Mouse (Mus musculus) neutrophil, adult 5-6 weeks (primary cell): Measurements from ENCODE around the gene Tie1. TPM values are rescaled to one million over a fixed set of nuclear protein-coding genes. Genes with fewer than 3 reads are reported as not detected.
A peak's percentile ranks its signal among the peaks of the same experiment; 100 is the strongest.
"Not testable (repeated sequence)": the region's sequence is repeated elsewhere in the genome, so short reads cannot be mapped to it uniquely, and the experiment has no call there.

ENCODE experiments used
- ATAC-seq: fragments of 151-379, 151-347 bp; 2 replicates; pipeline ENCODE4 v1.8.0; 2017; ENCODE audit warnings: mild to moderate bottlenecking, moderate TSS enrichment; ENCODE audit not compliant: insufficient number of reproducible peaks, poor library complexity, low FRiP score, severe bottlenecking; ENCODE audit errors: extremely low read depth
- total RNA-seq: library from RNA; stranded (forward); fragments of 200-1000 nt; gene quantifications from 2 replicates; pipeline ENCODE4 v1.2.3, GENCODE M21; 2017

Tie1 gene
- total RNA-seq = not detected in 2 replicates

DNA sequence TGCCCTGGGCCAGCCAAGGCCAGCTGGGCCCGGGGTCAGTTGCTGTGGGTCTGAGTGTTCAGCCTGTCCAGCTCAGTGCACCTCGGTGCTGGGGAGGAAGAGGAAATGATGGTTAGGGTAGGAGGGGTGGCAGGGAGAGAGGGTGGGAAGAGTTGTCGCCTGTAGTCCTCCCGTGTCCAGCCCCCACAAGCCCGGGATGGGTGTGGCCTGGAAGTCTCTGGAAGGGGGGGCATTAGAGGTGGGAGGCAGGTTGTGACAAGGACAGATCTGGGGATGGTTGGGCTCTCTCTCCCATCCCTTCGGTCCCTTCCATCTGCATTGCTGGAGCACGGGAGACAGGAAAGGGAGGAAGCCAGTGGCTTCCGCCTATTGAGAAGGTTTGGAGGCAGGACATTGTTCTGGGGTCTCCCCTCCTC is at the start of gene Tie1:
Gene Tie1, minus strand, starts transcription at position 345 of the 416 bp plus-strand sequence.
- ATAC-seq = peak; percentile 23; the same call in 1 of the 2 replicates

DNA sequence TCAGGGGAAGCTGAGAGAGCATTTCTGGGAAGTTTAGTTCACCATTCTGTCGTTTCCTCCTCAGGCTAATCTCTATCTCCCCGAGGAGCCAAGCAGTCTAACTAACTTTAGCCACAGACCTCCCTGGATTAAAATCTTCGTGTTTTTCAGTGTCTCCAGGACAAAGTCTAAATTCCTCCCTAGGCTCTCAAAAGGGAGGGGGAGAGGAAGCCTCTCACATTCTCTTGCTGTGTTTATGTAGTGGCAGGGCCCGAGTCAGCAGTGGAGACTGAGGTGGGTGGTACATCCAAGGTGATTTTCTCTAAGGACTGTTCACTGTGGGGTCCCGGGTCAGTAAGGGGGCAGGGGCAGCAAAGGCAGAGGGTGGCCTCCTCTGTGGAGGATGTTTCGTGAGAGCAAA is 47.9 kb upstream of the Tie1 start:
- no peak for ATAC-seq

DNA sequence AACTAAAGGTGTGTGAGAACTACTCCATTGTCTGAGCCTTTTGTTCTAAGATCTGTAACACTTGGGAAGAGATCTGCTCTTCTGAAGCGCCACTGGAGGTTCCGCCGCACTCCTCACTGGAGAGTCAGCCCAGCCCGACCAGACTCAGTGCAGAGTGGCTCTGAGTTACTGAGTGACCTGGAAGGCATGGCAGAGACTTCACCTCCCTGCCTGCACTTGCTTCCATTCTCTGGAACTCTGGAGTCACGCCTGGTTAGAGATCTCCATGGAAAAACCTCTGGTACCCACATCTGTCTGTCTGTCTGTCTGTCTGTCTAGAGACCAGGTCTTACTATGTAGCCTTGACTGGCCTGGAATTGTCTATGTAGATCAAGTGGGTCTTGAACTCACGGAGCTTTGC is 45.7 kb upstream of the Tie1 start:
- ATAC-seq = no peak

DNA sequence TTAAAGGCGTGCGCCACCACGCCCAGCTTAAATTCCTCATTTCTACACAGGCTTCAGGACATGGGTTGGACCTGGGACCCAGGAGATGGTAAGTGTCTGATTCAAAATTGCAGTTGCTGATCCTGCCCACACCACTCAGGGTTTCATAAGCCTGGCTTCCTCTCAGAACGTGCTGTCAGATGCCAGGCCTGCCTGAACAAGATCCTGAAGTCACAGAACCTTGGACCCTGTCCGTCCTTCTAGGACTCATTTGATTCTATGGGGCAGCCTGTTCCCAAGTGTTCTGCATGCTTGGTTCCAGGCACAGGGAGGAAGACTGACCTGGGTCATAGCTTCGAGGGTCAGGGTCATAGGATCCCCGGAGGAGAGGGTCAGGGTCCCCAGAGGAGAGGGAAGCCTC is 43.7 kb upstream of the Tie1 start:
- ATAC-seq = no peak

DNA sequence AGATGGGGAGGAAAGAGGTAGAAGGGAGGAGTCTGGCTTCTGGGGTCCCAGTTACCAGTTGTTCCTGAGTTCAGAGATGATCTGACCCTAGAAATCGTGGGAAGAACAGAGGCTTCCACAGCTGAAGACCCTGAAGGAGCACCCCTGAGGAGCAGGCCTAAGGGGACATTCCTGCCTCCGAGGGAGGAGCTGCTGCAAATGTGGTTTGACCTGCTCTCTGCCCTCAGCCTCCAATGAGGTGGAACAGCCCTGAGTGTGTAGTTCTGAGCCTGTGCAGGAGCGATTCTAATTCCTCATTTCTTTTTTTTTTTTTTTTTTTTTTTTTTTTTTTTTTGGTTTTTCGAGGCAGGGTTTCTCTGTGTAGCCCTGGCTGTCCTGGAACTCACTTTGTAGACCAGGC is 43.3 kb upstream of the Tie1 start:
- ATAC-seq = no peak

DNA sequence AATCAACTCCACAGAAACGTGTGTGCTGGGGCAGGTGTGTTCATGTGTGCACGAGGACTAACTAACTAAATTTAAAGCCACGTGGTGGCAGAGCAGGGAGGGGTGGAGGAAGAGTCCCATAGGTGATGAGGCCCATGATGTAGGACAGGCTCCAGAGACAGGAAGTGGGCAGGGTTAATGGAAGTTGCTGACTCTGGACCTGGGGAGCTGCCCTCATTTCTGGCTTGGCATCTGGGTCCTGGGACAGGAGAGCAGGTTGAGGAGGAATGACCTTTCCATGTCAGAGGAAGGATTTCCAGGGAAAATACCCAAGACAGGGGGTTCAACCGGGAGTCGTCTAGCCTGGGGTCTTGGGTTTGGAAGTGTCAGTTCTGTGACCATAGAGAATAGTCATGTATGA is 42.8 kb upstream of the Tie1 start:
- ATAC-seq = no peak

DNA sequence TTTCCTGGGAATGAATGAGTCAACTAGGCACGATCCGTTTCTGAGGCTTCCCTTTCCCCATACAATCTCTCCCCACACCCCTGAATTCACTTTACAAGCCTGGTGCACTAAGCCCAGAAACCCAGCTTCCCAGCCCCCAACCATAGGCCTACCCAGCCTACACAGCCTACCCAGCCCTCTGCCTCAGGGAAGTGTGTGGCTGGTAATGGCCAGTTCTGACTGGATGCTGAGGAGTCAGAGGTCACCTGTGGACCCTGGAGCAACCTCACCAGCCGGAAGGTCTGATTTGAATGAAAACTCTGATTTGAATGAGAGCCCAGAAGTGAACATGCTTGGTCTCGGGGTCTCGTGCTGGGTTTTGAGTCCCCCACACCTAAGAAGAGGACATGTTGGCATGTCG is 37.9 kb upstream of the Tie1 start:
- ATAC-seq = no peak

DNA sequence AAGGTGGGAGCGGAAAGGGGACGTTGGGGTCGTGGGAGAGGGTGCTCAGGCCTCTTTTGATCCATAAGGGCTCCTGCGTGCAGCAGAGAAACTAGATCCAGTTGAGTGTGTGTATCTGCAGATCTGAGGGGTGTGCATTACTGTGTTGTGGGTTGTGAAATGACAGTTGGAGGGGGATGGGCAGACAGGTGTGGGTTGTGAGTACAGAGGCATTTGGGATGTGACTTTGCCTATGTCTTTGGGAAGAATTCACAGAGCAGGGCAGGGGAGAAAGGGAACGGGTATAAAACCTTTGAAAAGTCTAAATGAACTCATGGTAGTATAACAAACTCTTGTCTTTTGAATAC is 37.4 kb upstream of the Tie1 start:
- no peak for ATAC-seq

DNA sequence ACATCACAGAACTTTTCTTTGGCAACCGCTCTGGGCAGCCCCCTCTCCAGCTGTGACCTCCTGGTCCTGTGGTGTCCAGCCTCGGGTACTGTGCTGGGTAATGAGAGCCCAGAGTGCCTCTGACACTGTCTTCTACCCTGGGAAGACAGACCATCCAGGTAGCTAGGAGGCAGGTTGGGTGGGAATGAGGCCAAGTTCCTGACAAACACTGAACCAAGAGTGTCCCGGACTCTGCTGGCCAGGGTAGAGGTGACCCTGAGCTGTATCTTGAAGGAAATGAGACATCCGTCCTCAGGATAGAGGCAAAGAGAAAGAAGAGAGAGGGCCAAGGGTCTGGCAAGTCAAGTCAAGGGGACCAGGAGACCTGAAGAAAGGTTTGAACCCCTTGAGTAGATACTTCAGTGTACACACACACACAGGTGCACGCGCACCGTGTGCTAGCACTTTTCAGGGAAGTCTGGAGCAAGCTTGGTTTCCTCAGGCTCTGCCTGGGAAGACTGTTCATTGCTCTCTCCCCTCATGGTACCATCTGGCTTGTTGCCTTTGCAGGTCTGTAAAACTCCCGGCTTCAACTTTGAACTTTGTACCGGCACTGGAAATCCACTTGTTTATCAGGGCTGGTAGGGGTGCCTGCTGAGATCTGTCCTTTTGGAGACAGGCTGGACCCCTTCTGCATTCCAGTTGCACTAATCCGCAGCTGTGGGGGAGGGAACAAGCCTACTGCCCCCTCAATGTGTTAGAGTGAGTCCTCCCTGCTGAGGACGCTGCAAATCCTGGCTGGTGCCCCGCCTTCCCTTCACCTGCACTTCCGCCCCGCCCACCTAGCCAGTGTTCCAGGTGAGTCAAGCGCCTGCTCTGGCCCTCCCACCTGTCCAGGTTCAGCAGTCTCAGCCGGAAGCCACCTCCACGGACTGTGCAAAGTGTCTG is 36.8 kb upstream of the Tie1 start, which contains the start of gene 2610528J11Rik:
Gene 2610528J11Rik, plus strand, starts transcription at position 592 of the 927 bp plus-strand sequence.
- ATAC-seq = no peak

DNA sequence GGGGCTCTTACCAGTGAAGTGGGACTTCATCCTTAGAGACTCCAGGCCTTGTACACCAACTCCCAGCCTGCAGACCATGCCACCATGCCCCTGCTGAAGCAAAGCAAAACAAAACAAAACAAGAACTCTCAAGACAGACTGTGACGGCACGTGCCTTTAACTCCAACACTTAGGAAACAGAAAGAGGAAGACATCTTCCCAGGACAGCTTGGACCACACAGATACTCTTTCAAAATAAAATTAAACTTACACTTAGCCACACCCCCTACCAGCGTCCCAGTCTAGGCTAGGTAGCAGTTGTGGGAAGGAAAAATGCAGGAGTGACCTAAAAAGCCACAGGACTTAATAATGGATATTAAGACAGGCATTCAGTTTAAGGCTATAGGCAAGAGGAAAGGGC is 35.9 kb upstream of the Tie1 start:
- no peak for ATAC-seq

DNA sequence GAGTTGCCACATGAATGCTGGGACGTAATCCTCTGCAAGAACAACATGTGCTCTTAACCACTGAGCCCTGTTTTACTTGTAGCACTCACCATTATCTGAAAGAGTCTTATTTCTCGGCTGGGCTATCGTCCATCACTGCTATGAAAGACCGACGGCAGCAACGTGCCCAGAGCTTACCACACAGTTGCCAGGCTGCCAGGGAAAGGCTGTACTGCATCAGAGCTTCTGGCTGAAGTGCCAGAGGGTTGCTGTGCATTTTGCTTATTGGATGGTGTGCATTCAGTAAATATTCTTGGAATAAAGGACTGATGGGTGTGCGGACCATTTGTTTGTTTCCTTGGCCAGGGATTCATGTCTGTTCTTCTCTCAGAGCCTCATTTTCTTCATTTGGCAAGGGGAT is 34.1 kb upstream of the Tie1 start:
- no peak for ATAC-seq

DNA sequence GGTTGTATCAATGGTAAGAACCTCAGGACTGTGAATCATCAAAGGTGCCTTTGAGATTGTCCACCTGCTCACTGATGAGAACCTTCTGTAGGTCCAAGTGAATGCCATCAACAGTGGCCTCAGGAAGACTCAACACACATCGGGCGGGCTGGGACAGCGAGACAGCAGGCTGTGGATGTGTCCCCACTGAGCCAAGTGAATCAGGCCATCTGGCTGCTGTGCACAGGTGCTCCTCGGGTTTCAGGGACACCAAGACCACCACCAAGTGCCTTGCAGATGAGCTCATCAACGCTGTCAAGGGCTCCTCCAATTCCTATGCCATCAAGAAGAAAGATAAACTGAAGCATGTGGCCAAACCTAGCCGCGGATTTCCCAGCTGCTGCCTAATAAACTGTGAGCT is 32.4 kb upstream of the Tie1 start:
- ATAC-seq = no peak

DNA sequence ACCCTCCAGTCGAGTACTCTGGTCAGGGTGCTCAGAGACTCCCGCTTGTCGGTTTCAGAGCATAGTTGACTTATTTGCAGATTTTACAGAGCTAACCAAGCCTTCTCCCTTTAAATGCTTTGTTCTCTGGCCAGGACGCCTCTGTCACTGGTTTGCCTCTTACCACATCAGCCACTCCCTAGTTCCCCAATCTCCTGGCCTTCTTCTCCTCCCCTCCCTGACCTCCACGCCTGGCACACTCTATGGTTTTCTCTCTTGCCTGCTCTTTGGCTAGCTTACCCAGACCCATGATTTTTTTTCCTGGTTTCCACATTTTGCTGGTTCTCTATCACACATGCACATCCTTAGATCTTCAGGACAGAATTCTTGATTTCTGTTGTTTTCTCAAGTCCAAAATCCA is 28.3 kb upstream of the Tie1 start:
- no peak for ATAC-seq

DNA sequence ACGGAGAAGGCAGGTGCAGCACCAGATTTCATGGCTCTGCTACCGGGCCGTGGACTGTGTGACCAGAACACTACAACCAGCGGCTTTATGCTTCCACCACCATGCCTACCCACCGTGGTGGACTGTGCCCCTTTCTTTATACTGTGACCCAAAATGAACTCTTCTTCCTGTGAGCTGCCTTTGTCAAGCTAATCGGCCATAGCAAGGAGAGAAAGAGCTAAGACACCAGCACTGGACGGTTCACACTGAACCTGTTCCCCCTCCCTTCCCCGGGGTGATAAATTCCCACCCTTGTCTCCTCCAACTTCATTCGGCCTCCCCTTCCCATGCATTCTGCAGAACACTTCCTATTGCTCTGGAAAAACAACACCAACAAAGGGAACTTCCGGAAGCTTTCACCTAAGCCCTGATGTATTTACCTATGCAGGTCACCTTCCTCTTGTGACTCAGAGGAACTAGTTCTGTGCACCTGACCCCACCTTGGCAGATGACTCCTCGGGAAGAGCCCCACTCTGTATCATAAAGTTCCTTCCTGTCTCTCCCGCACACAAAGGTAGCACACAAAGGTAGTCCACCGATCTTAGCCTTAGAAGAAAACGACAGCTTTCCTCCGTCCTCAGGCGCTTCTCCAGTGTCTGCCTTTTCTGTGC is 27.8 kb upstream of the Tie1 start:
- ATAC-seq = no peak

DNA sequence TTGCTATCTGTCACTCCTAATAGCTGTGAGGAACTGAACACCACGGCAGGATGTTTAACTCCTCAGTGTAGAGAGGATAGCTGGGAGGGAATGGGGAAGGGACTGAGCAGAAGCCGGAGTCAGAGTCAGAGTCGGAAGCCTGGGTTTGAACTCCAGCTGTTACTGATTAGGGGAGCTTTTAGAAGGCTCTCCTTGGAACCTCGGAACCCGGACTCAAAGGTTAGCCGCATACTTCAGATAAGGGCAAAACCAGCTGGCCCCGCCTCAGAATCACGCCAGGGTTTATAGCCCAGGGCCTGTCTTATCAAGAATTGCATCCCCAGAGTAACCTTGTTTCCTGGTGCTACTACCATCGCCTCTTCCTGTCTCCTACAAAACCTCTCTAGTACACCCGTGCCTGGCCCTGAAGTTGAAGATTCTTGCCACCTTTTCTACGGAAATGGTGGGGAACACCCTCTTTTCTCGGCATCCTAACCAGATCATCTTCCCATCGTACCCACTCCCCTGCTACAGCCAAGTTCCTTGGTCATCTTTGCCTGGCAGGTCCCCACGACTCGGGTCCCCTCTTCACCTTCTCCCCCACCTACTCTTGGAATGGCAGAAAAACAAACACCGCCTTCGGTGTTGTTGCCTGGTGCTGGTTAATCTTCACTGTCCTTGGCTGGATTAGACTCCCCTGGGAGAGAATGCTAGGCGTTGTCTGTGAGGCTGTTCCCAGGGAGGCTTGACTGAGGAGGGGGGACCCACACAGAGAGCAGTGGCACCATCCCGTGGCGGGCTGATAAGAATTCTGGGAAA is 27.0 kb upstream of the Tie1 start:
- no peak for ATAC-seq

DNA sequence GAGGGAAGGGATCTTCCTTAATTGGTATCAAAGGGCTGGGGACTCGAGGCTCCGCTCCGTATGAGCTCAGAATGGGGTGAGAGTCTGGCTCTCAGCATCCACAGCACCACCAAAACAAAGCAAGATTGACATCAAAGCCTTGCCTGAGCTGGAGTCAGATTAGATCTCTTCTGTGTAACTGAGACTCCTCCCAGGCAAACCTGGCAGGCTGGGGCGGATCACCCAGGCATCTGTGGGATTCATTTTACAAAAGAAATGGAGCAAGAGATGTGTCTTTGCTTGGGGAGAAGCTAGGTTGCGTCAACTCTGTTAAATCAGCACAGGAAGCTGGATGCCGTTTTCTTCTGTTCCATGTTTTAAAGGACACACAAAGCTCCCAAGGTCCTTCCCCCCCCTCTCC is 19.2 kb upstream of the Tie1 start:
- no peak for ATAC-seq

DNA sequence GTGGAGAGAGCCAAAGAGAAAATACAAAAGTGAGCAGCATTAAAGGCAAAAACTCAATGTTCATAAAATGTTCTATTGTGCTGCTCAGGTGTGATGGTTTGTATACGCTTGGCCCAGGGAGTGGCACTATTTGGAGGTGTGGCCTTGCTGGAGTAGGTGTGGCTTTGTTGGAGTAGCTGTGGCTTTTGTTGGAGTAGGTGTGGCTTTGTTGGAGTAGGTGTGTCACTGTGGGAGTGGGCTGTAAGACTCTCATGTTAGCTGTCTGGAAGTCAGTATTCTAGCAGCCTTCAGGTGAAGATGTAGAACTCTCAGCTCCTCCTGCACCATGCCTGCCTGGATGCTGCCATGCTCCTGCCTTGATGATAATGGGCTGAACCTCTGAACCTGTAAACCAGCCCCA is 17.3 kb upstream of the Tie1 start:
- ATAC-seq = not testable (repeated sequence)

DNA sequence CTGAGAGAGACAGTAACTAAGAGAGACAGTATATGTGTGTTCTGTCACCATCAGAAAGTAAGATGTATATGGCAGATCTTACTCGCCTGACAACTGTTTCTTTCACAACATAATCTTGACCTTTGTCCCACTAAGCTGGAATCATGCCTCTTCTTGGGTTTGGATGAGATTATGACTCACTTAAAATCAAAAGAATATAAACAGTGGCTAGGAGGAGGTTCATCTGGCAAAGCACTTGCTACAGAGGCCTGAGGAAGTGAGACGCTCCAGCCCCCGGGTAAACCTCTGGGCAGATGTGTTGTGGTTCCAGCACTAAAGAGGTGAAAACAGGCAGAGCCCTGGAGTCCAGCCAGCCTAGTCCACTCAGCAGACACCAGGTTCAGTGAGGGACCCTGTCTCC is 15.7 kb upstream of the Tie1 start:
- ATAC-seq = no peak

DNA sequence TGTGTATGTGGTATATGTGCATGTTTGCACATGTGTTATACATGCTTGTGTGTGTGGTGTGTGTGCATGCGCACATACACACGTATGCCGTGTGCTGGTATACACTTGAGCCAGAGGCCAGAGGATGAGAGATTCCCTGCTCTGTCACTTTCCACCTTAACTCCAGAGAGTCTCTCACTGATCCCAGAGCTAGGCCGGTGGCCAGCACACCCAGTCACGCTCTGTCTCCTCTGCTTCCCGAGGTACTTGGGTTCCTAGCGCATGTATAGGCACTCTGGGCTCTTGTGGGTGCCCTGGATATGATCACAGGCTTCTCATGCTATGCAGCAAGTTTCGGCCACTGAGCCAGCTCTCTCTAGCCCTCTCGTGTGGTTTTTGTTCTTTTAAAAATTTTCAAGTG is 10.9 kb upstream of the Tie1 start:
- no peak for ATAC-seq
